Mouse (Mus musculus): Measurements from ENCODE around the gene Ppm1f. TPM values are rescaled to one million over a fixed set of nuclear protein-coding genes. Genes with fewer than 3 reads are reported as not detected.
"Not testable (repeated sequence)": the region's sequence is repeated elsewhere in the genome, so short reads cannot be mapped to it uniquely, and the experiment has no call there.

Ppm1f gene
- polyA plus RNA-seq (2015; fragmentation: Nextera tagmentation; extraction: Ambion mirVana), result 35.6 and 36.7 TPM in 2 replicates

- Histone ChIP-seq H3K4me3 (peak within 1 kb of the TSS; percentile 66), H3K9me3 (no peaks in the 10 kb centered on the region), H3K36me3 (peaks cover 28% of the 10 kb centered on the region), H3K4me2 (peak within 1 kb of the TSS; percentile 79), H3K9ac (peak within 1 kb of the TSS; percentile 71), H3K4me1 (peaks cover 13% of the 10 kb centered on the region), H3K27ac (peak within 1 kb of the TSS; percentile 26; the same call in 1 of the 2 replicates), H3K27me3 (no peaks in the 10 kb centered on the region)
- ATAC-seq (ENCODE audit: borderline replicate concordance, extremely low read depth, low FRiP score, low TSS enrichment), result peak; percentile 93
- under 1% methylated on average over 29 of the region's 29 CpGs for WGBS
Measured at GRCm38 (mm10) chr16:16896382-16897055, at the start of gene Ppm1f. Ppm1f (plus strand) TSS chr16:16896469.

- Histone ChIP-seq H3K4me3 (no peak overlapping the region), H3K4me2 (no peak overlapping the region), H3K27me3 (no peaks in the 10 kb centered on the region), H3K4me1 (no peaks in the 10 kb centered on the region), H3K27ac (no peak overlapping the region), H3K9ac (no peak overlapping the region), H3K36me3 (no peaks in the 10 kb centered on the region), H3K9me3 (no peaks in the 10 kb centered on the region)
- ATAC-seq (ENCODE audit: borderline replicate concordance, extremely low read depth, low FRiP score, low TSS enrichment), result no peak
Measured at GRCm38 (mm10) chr16:16849196-16849595, 47.1 kb upstream of the Ppm1f start.

DNA sequence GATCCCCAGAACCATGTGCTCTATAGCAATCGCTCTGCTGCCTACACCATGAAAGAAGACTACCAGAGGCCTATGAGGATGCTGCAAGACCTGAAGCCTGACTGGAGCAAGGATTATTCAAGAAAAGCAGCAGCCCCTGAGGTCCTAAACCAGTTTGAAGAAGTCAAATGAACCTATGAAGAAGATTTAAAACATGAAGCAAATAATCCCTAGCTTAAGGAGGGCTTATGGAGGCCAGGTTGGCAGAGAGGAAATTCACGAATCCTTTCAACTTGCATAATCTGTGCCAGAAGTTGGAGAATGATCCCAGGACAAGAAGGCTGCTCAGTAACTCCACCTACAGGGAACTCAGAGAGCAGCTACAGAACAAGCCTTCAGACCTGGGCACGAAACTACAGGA is 43.9 kb upstream of the Ppm1f start:
- ATAC-seq (ENCODE audit: borderline replicate concordance, extremely low read depth, low FRiP score, low TSS enrichment), result no peak
- Histone ChIP-seq H3K36me3 (no peaks in the 10 kb centered on the region), H3K9me3 (no peaks in the 10 kb centered on the region), H3K4me2 (no peak overlapping the region), H3K27ac (no peak overlapping the region), H3K4me3 (no peak overlapping the region), H3K4me1 (no peaks in the 10 kb centered on the region), H3K27me3 (no peaks in the 10 kb centered on the region), H3K9ac (no peak overlapping the region)
- WGBS, result 82% methylated on average over 3 of the region's 3 CpGs

DNA sequence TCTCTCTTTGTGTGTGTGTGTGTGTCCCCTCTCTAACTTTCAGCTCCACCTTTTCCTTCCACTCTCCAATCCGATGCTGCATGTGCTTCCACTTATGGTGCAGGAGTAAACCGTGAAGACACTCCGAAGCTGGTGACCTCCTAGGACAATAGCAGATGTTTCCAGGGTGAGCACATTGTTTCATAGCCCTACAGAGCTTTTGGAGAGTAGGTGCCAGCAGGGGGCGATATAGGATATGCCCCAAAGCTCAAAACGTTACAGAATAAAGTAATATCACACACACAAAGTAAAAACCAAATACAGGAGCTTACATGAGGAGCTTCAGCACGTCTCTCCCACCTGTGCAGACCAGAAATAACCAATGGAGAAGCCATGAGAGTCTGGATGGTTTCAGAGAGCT is 41.4 kb upstream of the Ppm1f start:
- 25% methylated on average over 6 of the region's 6 CpGs for WGBS
- no peak for ATAC-seq (ENCODE audit: borderline replicate concordance, extremely low read depth, low FRiP score, low TSS enrichment)
- Histone ChIP-seq H3K9me3 (no peaks in the 10 kb centered on the region), H3K9ac (no peak overlapping the region), H3K27ac (no peak overlapping the region), H3K36me3 (no peaks in the 10 kb centered on the region), H3K4me2 (no peak overlapping the region), H3K4me1 (no peaks in the 10 kb centered on the region), H3K27me3 (no peaks in the 10 kb centered on the region), H3K4me3 (no peak overlapping the region)

DNA sequence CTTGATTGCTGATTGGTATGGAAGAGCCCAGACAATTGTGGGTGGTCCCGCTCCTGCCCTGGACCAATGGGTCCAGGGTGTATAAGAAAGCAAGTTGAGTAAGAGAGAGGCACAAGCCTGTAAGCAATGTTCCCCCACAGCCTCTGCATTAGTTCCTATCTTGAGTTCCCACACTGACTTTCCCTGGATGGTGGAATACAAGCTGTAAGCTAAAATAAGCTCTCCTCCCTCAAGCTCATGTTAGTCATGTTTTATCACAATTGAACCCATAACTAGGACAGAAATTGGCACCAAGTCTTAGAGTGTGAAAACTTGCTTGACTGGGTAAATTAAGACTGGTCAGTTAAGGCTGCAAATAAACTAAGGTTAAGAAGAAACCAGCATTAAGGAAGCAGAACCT is 40.7 kb upstream of the Ppm1f start:
- Histone ChIP-seq H3K9me3 (no peaks in the 10 kb centered on the region), H3K4me3 (no peak overlapping the region), H3K36me3 (no peaks in the 10 kb centered on the region), H3K4me2 (no peak overlapping the region), H3K4me1 (no peaks in the 10 kb centered on the region), H3K27ac (no peak overlapping the region), H3K27me3 (no peaks in the 10 kb centered on the region), H3K9ac (no peak overlapping the region)
- 86% methylated on average over 1 of the region's 1 CpGs for WGBS
- no peak for ATAC-seq (ENCODE audit: borderline replicate concordance, extremely low read depth, low FRiP score, low TSS enrichment)

GRCm38 (mm10) chr16:16856054-16856453 is 40.2 kb upstream of the Ppm1f start:
- H3K4me3 ChIP-seq; H3K9ac ChIP-seq; ATAC-seq (ENCODE audit: borderline replicate concordance, extremely low read depth, low FRiP score, low TSS enrichment); H3K4me2 ChIP-seq; H3K9me3 ChIP-seq; H3K27me3 ChIP-seq; H3K36me3 ChIP-seq; H3K4me1 ChIP-seq; H3K27ac ChIP-seq: not testable (repeated sequence)
- WGBS, result 76% methylated on average over 9 of the region's 9 CpGs

- Histone ChIP-seq H3K9ac (no peak overlapping the region), H3K4me3 (no peak overlapping the region), H3K9me3 (no peaks in the 10 kb centered on the region), H3K4me2 (no peak overlapping the region), H3K27me3 (no peaks in the 10 kb centered on the region), H3K4me1 (no peaks in the 10 kb centered on the region), H3K27ac (no peak overlapping the region), H3K36me3 (no peaks in the 10 kb centered on the region)
- WGBS, result 63% methylated on average over 13 of the region's 13 CpGs
- ATAC-seq (ENCODE audit: borderline replicate concordance, extremely low read depth, low FRiP score, low TSS enrichment), result no peak
Measured at GRCm38 (mm10) chr16:16856731-16857476, 39.4 kb upstream of the Ppm1f start.

GRCm38 (mm10) chr16:16862288-16862687 is 34.0 kb upstream of the Ppm1f start:
- Histone ChIP-seq H3K4me2 (no peak overlapping the region), H3K9ac (no peak overlapping the region), H3K4me1 (no peaks in the 10 kb centered on the region), H3K4me3 (no peak overlapping the region), H3K36me3 (no peaks in the 10 kb centered on the region), H3K9me3 (no peaks in the 10 kb centered on the region), H3K27me3 (no peaks in the 10 kb centered on the region), H3K27ac (no peak overlapping the region)
- WGBS, result 64% methylated on average over 3 of the region's 3 CpGs
- ATAC-seq (ENCODE audit: borderline replicate concordance, extremely low read depth, low FRiP score, low TSS enrichment), result no peak

GRCm38 (mm10) chr16:16863978-16864377 is 32.3 kb upstream of the Ppm1f start, which contains the start of gene Igll1:
Igll1 (minus strand) TSS chr16:16863985.
- H3K4me3 ChIP-seq, result no peak within 1 kb of the TSS
- H3K27me3 ChIP-seq, result no peaks in the 10 kb centered on the region
- H3K4me1 ChIP-seq, result no peaks in the 10 kb centered on the region
- H3K9me3 ChIP-seq, result no peaks in the 10 kb centered on the region
- no peak within 1 kb of the TSS for H3K4me2 ChIP-seq
- H3K9ac ChIP-seq, result no peak within 1 kb of the TSS
- no peak within 1 kb of the TSS for H3K27ac ChIP-seq
- H3K36me3 ChIP-seq, result no peaks in the 10 kb centered on the region
- no peak for ATAC-seq (ENCODE audit: borderline replicate concordance, extremely low read depth, low FRiP score, low TSS enrichment)
- 75% methylated on average over 2 of the region's 2 CpGs for WGBS

- H3K27me3 ChIP-seq, result no peaks in the 10 kb centered on the region
- no peak overlapping the region for H3K27ac ChIP-seq
- H3K36me3 ChIP-seq, result no peaks in the 10 kb centered on the region
- no peak overlapping the region for H3K4me2 ChIP-seq
- H3K4me1 ChIP-seq, result 0 out of 2 replicates have a peak, but pooled peaks cover 2% of the 10 kb centered on the region
- no peak overlapping the region for H3K4me3 ChIP-seq
- ATAC-seq (ENCODE audit: borderline replicate concordance, extremely low read depth, low FRiP score, low TSS enrichment), result no peak
- H3K9me3 ChIP-seq, result no peaks in the 10 kb centered on the region
- no peak overlapping the region for H3K9ac ChIP-seq
Measured at GRCm38 (mm10) chr16:16865217-16865616, 31.1 kb upstream of the Ppm1f start.

- peak overlapping the region; percentile 63; the same call in 1 of the 2 replicates for H3K27ac ChIP-seq
- no peak for ATAC-seq (ENCODE audit: borderline replicate concordance, extremely low read depth, low FRiP score, low TSS enrichment)
- H3K4me1 ChIP-seq, result 0 out of 2 replicates have a peak, but pooled peaks cover 3% of the 10 kb centered on the region
Measured at GRCm38 (mm10) chr16:16865696-16866561, 30.3 kb upstream of the Ppm1f start.

More at GRCm38 (mm10) chr16:16865696-16866561, 30.3 kb upstream of the Ppm1f start:
- WGBS, result 26% methylated on average over 4 of the region's 5 CpGs
- H3K36me3 ChIP-seq, result no peaks in the 10 kb centered on the region
- no peaks in the 10 kb centered on the region for H3K9me3 ChIP-seq
- no peaks in the 10 kb centered on the region for H3K27me3 ChIP-seq
- no peak overlapping the region for H3K4me2 ChIP-seq
- no peak overlapping the region for H3K4me3 ChIP-seq
- no peak overlapping the region for H3K9ac ChIP-seq
